Mouse (Mus musculus): Measurements from ENCODE around the gene Fam19a1.
A peak's percentile ranks its signal among the peaks of the same experiment; 100 is the strongest.

The Fam19a1 gene

DNA sequence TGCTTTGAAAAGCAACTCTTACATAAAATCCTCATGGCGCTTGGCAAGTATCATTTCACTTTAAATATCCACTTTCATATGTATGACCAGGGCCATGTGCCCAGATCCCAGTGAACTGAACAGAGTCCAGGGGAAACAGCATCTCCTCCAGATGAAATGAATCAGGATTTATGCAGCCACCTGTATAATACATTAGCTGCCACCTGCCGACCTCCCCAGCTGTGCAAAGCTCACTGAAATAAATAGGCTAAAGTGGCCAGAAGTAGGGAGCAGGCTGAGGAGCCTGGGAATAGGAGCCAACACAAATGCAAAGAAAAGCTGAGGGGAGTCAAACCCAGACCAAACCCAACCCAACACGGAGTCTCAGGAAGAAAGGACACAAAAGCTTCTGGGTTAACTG lies 324.9 kb downstream of the Fam19a1 start:
- no peak for DNase-seq (ENCODE audit: low read depth, low spot score)

DNA sequence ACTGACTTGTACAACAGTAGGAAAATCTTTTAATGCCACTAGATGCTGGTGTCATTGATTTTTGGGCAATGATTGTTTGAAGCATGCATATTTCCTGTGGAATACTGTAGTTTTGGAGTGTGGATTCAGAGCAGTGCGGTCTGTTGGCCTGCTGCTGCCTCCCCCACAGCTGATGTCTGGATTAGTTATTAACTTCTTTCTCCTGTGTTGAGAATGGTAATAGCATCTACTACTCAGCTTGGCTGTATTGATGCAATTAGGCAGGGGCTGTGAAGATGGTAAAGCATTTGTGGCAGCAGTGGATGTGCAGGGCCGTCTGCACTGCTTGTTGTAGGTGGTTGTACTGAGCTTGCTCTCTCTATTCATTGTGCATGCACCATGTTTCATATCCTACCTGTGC lies 326.5 kb downstream of the Fam19a1 start:
- DNase-seq (ENCODE audit: low read depth, low spot score) = no peak

DNA sequence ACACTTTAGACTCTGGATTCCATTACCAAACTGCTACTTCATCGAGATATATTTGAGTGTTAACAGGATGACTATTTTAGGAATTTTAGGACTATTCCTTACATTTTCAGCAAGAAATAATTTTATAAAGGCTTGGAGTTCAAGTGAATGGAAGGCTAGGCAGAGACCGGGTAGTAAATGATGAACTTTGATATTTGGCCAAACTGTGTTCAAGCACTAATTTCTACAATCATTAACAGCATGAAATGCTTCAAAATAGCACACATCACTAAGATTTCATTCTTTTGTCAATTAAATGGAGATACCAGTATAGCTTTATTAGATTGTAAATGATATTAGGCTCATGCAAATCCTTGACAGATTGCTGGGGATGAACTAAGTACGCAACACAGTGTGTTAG lies 329.0 kb downstream of the Fam19a1 start:
- no peak for DNase-seq (ENCODE audit: low read depth, low spot score)

DNA sequence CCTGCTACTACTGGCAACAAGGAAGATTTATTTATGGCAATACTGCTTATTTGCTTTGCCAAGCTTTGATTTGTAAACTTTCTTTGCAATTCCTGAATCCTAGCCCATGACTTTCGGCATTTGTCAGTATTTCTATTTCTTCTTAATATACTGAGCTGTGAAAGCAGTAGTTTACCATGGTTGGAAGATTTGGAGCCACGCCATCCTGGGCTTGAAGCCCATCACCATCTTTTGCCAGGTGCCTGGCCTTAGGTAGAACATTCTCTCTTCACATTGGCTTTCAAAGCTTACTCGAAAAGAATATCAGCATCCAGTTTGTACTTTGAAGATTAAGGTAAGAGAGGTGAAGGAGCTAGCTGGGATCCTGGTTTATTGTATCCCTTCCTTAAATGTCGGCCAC lies 334.5 kb downstream of the Fam19a1 start:
- DNase-seq (ENCODE audit: low read depth, low spot score) = no peak

- no peak for DNase-seq (ENCODE audit: low read depth, low spot score)
Observed at GRCm38 (mm10) chr6:96456266-96456665, 343.3 kb downstream of the Fam19a1 start.

GRCm38 (mm10) chr6:96457590-96458259 lies 344.8 kb downstream of the Fam19a1 start:
- DNase-seq (ENCODE audit: low read depth, low spot score) = no peak

GRCm38 (mm10) chr6:96459041-96459440 lies 346.1 kb downstream of the Fam19a1 start:
- DNase-seq (ENCODE audit: low read depth, low spot score) = no peak

- DNase-seq (ENCODE audit: low read depth, low spot score) = no peak
Observed at GRCm38 (mm10) chr6:96499464-96499863, 386.5 kb downstream of the Fam19a1 start.

- DNase-seq (ENCODE audit: low read depth, low spot score) = peak; percentile 39
Observed at GRCm38 (mm10) chr6:96541600-96541999, 428.6 kb downstream of the Fam19a1 start.

- DNase-seq (ENCODE audit: low read depth, low spot score) = no peak
Observed at GRCm38 (mm10) chr6:96544832-96545231, 431.9 kb downstream of the Fam19a1 start.

DNA sequence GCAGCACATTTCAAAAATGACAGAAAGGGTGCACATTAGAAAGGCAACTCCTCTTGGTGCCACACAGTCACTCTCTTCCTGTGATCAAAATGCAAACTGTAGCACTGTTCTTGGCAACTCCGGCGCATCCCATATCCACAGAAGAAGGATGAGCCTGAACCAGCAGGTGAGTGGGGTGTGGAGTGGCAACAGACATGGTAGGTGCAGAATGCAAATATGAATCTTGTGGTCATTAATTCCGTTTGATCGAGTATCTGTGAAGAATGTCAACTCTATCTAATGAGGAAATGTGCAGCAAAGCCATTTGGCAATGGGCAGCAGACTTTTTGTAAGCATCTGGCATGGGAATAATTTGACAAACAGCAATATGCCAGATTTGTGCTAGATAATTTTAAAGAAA lies 437.5 kb downstream of the Fam19a1 start:
- DNase-seq (ENCODE audit: low read depth, low spot score) = peak; percentile 20

GRCm38 (mm10) chr6:96578649-96579048 lies 465.7 kb downstream of the Fam19a1 start:
- no peak for DNase-seq (ENCODE audit: low read depth, low spot score)

DNA sequence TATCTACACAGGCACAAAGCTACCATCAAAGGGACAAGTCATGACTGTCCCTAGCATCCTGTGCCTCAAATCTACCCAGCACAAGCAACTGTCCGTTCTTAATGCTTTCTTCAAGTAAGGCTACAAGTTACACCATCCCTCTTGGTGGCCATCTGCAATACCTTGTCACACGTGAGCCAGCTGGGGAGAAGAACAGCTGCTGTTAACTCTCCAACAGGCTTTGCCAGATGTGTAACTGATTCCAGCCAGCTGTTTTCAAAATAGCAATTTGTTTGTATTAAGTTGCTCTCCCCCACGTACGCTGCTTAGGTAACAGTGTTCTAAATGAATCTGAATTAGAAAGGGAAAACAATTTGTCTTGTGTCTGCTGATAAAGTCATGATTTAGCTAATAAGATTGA lies 467.8 kb downstream of the Fam19a1 start:
- DNase-seq (ENCODE audit: low read depth, low spot score) = no peak

DNA sequence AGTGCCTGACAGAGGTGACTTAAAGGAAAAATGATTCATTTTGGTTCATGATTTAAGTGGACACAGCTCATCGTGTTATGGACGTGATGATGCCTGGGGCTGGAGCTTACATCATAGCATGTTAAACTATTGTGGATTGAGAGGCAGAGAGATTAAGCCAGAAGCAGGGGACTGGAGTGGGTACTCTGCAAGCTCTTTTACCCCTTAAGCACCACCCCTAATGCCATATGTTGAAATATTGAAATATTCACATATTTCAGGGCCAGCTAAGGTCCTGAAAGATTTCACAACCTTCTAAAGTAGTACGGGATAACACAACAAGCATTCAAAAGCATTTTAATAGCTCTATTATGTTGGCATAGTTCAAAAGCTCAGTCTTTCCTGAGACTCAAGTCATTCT lies 468.2 kb downstream of the Fam19a1 start:
- DNase-seq (ENCODE audit: low read depth, low spot score) = no peak

GRCm38 (mm10) chr6:96587427-96587826 lies 474.5 kb downstream of the Fam19a1 start:
- no peak for DNase-seq (ENCODE audit: low read depth, low spot score)

DNA sequence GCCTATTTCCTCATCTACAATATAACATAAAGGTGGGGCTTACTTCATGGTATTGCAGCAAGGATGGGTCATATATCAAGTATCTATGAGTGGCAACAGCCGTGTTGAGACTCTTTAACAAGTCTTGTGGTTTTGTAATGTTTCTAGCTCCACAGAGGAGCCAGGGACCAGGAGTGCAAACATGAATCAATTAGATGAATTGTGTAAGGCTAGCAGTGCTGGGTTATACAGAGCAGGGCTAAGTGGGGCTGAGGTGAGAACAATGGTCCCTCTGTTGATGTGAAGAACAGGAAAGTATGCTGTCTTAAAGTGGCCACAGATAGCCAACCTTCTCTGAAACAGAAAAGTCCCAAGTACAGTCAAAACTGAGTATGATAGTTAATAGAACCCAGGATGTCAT lies 480.1 kb downstream of the Fam19a1 start:
- no peak for DNase-seq (ENCODE audit: low read depth, low spot score)

DNA sequence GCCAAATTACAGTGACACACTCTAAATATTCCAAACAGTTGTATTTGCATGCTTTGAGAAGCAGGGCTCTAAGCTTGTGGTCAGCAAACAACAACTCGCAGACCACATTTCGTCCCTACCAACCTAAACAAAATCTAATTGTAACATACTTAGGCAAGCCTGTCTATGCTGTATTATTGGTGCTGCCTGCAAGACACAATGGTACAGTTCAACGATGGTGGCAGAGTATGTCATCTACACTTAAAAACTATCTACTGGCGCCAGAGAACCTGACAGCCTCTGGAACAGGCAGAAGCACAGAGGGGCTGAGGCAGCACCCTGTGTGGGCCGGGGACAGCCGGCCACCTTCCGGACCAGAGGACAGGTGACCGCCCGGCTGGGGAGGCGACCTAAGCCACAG lies 482.2 kb downstream of the Fam19a1 start:
- no peak for DNase-seq (ENCODE audit: low read depth, low spot score)

- DNase-seq (ENCODE audit: low read depth, low spot score) = no peak
Observed at GRCm38 (mm10) chr6:96624196-96624595, 511.2 kb downstream of the Fam19a1 start.

GRCm38 (mm10) chr6:96631518-96631917 lies 518.6 kb downstream of the Fam19a1 start:
- peak; percentile 39 for DNase-seq (ENCODE audit: low read depth, low spot score)

GRCm38 (mm10) chr6:96632243-96632642 lies 519.3 kb downstream of the Fam19a1 start:
- peak; percentile 52 for DNase-seq (ENCODE audit: low read depth, low spot score)

GRCm38 (mm10) chr6:96635663-96636062 lies 522.7 kb downstream of the Fam19a1 start:
- DNase-seq (ENCODE audit: low read depth, low spot score) = no peak

DNA sequence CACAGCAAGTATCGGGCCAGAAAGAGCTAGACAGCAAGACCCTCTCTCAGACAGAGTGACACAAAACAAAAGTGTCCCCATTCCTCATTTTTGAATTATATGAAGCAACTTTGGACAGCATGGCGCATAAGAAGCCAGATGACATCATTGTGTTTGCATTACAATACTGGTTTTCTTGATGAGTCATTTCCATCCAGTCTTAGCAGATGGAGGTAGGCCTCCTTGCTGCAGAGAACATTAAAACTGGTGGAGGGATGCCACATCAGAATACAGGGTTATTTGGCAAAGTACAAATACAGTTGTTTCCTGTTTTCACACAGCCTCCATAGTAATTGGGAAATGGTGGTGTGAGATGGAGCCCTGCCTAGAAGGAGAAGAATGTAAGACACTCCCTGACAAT lies 535.8 kb downstream of the Fam19a1 start:
- DNase-seq (ENCODE audit: low read depth, low spot score) = peak; percentile 44

- DNase-seq (ENCODE audit: low read depth, low spot score) = no peak
Observed at GRCm38 (mm10) chr6:96649267-96649666, 536.3 kb downstream of the Fam19a1 start.

GRCm38 (mm10) chr6:96666311-96666710 lies 553.4 kb downstream of the Fam19a1 start:
- DNase-seq (ENCODE audit: low read depth, low spot score) = no peak
